Mouse (Mus musculus) inflammation-experienced regulatory T-cells, adult 6 months (primary cell): ENCODE results near the gene 1700088E04Rik. TPM values are rescaled to one million over a fixed set of nuclear protein-coding genes. Genes with fewer than 3 reads are reported as not detected.

Source experiments
- ATAC-seq: one replicate; pipeline ENCODE4 v1.8.0; 2017
- polyA plus RNA-seq, 3 experiments: library from polyadenylated mRNA; unstranded; fragments of 100-300 nt; shearing (Covaris generic); gene quantifications; one replicate each; pipeline ENCODE4 v1.2.1; 2017

Gene 1700088E04Rik
- polyA plus RNA-seq, 3 experiments from 2014 or later: 5.4 to 7.1 (median 5.9) TPM

DNA sequence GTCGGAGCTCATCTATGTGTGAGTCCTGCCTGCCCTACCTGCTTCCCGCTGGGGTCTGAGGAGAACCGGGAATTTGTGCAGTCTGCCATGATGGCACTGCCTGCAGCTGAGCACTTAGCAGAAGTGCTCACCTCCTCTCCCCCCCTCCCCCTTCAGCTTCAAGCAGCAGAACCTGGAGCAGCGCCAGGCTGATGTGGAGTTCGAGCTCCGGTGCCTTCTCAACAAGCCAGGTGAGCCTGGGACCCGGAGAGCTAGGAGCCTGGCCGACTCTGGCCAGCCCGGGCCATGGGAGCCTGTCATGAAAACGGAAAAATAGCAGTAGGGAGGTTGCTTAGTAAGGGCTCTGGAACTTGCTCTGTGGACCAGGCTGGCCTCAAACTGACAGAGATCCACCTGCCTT lies 10.3 kb downstream of the 1700088E04Rik start:
- no peak for ATAC-seq

DNA sequence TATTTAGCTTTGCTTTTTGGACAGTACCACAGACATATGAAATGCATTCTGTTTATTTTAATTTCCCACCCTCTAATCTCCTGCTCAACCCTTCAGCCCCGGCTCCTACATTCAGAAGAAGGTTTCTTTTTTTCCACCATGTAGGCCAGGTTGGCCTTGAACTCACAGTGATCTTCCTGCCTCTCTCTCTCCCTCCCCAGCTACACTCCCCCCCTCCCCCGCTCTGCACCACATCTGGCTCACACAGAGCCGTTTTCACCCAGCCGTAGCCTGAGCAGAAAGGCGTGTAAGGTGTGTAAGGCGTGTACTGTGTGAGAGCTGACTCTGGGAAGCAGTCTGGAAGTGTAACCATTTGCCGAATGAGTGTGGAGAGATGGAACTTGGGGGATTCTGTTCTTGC lies 11.7 kb downstream of the 1700088E04Rik start:
- ATAC-seq: no peak

DNA sequence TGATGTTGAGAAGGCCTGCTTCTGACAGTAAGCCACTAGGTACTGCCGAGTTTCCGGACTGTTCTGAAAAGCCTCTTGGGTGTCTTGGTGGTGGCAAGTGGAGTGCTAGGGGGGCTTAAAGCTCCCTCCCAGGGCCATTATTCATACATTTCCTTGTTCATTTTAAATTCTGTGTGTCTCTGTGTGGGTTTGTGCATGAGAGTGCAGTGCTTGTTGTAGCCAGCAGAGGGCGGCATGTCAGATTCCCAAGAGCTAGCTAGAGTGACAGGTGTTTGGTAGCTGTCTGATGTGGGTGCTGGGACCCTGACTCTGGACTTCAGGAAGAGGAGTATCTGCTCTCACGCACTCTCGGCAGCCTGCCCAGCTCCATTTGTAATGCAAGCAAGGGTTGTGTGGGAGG lies 12.8 kb downstream of the 1700088E04Rik start:
- ATAC-seq: no peak

DNA sequence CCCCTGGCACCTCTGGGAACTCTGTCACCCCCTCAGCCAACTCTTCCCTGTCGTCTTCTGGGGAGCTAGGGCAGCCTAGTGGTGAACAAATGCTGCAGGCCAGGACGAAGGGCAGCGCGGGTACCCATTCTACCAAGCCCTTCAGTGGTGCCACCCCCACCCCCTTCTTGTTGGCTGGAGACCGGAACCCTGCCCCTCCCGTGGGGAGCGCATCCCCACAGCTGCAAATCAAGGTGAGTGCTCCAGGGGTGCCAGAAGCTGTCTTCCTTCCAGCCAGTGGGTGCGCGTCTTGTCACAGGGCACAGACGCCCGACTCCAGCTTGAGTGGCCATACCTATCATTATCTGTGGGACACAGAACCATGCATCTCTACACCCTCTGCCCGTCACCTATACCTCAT lies 14.0 kb downstream of the 1700088E04Rik start:
- ATAC-seq: no peak

DNA sequence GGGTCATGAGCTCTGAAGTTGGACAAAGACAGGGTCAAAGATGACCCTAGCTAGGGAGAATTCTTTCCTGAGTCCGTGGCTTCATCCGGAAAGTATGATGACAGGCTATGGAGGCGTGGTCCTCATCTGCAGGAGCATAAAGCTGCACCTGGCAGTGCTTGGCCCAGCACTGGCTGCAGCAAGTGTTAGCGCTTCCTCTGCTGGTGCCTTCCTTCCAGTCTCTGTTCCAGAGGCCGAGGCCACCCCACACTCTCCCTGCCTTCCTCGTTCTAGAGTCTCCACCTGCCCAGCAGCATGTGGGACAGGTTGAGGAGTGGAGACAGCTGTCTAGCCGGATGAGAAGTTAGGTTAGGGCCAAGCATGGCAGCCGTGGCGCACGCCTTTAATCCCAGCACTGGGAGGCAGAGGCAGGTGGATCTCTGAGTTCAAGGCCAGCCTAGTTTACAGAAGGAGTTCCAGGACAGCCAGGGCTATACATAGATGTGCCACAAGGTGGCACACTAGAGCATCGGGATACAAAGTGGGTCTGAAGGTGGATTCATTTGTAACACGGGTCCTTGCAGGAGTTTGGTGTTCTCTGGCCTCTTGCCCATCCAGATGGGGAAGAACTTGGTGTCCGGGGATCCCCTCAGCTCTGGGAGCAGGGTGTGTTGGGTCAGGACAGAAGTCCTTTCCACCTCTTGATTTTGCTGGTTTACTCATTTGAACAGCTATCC lies 14.7 kb downstream of the 1700088E04Rik start:
- ATAC-seq: peak; percentile 38

DNA sequence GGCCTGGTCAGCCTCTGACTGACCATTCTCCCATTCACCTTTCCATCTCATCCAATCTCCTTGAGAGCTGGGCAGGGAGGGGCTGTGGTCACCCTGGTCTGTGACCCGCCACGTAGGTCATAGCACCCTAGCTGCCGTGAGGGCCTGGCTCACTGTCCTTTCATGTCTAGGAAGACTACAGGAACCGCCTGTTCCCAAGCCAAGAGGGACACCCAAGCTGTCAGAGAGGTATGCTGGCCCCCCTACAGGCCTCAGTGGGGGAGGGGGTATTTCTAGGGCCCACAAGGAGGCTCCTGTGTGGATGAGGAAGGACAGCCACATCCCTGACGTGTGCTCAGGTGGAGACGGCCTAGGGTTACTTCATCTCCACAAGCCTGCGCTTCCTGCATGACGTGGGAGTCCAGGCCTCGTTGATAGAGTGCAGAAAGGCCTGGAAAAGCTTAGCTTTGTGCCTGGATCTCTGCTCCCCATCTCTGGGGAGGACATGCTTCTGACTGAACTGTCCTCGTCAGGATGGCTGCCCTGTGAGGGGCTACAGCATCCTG lies 16.6 kb downstream of the 1700088E04Rik start:
- ATAC-seq: no peak

DNA sequence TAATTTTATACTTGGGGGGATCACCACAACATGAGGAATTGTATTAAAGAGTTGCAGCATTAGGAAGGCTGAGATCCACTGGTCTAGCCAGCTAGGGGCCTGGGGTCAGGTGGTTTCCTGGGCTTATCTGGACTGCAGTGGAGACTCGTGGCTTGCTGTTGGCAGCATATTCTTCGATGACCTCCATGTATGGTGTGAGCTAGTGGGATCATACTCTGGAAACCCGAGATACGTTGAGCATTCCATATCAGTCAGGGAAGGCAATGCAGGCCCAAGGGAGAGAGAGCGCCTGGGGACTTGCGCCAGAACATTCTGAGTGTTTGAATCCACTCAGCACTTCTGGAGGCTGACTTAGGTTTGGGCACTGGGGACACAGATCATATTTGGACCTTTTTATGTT lies 17.3 kb downstream of the 1700088E04Rik start:
- ATAC-seq: no peak

DNA sequence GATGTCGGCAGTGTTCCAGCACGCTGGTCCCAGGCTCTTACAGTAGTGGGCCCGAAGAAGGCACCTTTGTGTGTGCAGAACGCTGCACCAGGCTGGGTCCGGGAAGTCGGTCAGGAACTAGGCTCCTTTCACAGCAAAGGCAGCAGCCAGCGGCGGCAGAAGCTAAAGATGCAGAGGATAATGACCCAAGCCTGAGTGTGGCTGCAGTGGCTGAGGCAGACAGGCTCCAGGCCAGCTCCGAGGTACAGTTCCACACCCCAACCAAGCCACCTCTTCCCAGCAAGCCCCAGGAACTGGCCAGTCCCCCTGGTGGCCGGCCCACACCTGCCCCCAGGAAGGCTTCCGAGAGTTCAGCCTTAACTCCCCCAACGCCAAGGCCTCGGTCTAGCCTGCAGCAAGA lies 18.5 kb downstream of the 1700088E04Rik start:
- ATAC-seq: no peak

DNA sequence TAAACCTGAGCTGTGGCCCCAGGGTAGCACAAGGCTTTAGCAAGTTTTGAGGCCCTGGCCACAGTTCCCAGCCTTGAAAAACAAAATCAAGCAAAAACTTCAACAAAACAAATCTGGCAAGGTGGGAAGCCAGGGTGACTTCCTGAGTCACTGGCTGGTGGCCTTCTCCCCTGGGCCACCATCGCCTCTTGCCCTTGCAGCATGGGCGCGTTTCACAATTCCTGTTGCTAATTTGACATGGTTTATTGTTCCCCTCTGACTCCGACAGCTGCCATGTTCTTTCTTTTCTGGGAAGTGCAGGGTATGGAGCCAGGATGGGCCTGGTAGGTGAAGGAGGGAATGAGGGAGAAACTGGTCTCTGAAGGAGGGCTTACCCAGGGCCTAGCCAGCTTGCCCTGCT lies 18.9 kb downstream of the 1700088E04Rik start:
- no peak for ATAC-seq

DNA sequence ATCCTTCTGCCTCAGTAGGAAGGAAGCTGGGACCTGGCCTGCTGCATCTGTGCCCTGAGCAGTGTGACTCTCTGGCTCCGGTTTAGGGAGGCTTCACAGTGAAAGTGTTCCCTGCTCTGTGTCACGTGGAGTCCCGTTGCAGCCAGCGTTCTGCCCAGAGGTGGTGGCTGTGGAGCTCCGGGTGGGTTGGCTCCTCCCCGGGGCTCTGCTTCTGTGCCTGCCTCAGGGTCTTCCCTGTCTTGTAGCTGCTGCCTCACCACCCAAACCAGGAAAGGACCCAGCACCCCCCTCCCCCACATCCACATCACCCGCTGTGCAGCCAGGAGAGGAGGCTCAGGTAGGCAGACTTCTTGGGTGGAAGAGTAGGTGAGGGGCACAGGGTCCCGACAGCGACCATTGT lies 21.6 kb downstream of the 1700088E04Rik start:
- ATAC-seq: no peak

DNA sequence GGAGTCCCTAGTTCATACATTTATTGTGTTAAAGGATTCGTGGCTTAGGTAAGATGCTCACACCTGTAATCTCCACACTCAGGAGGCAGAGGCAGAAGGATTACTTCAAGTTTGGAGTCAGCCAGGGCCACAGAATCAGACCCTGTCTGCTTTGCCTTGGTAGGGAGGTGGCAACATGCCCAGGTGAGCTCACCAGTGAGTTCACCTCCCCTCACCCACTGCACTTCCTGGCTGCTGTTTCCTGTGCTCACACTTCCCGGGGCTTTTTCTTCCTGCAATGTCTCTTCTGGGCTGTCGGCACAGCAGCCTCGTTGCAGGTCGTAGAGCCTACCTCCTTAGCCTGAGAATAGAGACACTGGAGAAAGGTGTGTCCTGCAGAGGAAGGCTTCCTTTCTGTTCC lies 25.8 kb downstream of the 1700088E04Rik start:
- peak; percentile 93 for ATAC-seq

DNA sequence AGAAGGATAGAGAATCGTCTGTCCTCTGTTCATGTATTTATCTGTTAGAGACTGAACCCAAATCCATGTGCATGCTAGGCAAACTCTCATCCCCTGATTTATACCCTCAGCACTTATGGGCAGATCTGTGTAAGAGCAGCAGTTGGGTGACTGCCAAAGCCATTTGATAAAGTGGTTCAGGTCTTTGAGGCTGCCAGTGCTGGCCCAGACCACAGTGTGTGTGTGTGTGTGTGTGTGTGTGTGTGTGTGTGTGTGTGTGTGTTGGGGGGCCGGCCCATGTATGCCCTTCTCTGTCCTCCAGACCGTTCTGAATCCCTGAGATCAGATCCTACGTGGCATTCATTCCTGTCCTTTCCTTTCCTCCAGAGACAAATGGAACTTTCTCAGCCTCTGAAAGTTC lies 29.3 kb downstream of the 1700088E04Rik start:
- no peak for ATAC-seq

DNA sequence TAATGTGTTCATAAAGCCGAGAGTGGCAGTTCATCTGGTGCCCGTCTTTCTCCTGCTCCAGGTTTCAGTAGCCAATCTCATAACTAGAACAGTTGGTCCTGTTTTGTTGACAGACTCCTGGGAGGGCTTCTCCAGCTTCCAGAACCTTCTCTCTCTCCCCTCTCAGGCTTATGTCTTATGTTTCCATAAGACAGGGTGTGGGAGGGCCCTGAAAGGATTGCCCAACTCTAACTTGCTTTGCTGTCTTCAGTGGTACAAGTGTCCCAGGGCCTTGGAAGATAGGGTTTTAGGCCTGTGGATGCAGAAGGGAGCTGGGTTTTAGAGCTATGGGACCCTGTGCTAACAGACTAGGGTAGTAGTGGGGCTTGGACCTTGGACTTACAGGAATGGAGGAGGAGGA lies 30.5 kb downstream of the 1700088E04Rik start:
- no peak for ATAC-seq

DNA sequence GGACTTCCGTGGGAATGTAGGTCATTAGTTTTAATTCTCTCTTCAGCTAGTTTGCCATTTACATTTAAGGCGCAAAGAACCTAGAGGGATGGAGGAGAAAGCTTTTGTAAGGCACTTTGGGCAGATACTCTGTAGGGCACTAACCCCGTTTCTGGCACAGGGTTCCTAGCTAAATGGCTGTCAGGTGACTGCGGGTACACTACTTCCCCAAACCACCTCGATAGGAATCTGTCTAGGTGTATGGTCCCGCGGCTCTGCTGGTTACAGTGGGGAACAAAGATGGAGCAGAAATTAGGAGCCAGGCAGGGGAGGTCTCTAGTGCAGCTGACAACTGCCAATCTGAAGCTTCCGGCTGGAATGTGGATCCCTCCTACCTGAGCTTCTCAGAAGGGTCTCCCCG lies 31.0 kb downstream of the 1700088E04Rik start:
- ATAC-seq: no peak

DNA sequence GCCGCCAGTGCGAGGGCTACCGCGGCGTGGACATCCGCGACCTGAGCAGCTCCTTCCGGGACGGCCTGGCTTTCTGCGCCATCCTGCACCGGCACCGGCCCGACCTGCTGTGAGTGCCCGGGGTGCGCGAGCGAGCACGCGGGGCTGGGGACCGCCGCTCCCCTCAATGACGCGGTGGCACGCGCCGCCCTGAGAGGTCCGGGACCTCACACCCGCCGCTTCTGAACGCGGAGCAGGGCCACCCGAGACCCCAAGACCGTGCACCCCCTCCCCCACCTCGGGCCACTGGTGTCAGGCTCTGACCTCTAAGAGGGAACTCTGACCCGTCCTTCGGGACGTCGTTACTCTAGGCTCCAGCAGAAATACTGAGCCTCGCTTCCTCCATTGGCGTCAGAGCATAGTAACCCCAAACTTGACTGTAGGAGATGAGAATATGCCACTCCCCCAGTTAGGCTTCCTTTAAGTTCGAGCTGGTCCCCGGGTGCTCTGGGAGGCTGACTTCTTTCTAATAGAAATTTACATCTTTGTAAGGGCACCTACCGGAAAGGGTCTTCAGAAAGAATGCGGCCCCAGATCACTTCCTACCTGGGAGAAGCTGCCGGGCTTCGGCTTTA lies 31.6 kb downstream of the 1700088E04Rik start:
- ATAC-seq: peak; percentile 64

DNA sequence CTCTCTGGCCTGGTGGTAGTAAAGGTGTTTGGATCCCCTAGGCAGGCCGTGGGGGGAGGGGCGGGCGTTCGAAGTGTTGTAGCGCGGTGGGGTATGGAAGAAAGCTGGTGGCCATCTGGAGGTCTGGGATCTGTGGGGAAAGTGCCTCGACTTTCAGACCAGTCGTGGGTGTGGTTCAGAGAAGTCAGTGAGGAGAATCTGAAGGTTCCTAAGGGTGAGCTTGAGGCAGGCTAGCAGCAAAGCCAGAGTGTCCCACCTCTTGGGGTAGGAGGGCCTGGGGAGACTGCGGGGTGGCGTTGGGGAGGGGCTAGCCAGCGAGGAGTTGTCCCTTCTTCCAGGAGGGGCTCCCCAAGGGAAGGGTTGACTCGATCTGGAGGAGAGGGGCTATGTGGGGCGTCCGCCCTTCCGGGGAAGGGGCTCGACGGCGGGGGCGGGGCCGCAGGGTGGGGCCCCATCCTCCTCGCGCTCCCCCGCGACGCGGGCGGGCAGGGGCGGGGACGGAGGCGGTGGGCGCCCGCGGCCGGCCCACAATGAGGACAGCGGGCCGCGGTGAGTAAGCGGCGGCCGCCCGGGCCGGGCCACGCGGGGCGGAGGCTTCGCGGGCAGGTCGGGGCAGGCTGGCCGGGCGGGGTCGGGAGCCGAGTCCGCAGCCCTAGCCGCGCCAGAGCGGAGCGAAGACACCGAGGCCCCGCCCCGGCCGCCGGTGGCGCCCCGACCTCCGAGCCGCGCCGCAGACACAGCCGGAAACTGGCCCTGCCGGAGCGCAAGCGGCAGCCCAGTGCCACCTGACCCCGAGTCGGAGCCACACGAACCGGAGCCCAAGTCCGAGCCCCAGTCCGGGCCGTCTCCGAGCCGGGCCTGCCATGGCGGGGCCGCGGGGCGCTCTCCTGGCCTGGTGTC lies 32.4 kb downstream of the 1700088E04Rik start, which contains the start of gene Micall1:
Gene Micall1 (plus strand): TSS at position 478 of the 900 bp plus-strand sequence.
- peak; percentile 75 for ATAC-seq

DNA sequence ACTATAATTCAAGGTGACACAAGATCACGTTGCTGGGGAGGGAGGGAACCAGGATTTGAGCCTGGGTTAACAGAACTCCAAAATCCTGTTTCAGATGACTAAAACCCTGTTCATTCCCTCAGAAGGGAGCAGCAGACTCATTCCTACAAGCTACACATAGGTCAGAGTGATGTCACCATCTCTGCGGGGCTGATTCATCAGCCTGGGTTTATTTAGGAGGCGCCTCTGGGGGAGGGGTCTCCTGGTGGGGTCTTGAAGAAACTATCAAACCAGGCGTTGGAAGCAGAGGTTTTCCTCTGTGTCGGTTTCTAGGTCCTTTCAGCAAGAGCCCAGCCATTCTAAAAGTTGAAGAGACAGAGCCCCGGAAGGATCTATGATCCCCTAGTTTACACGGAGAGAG lies 33.1 kb downstream of the 1700088E04Rik start:
- ATAC-seq: no peak

DNA sequence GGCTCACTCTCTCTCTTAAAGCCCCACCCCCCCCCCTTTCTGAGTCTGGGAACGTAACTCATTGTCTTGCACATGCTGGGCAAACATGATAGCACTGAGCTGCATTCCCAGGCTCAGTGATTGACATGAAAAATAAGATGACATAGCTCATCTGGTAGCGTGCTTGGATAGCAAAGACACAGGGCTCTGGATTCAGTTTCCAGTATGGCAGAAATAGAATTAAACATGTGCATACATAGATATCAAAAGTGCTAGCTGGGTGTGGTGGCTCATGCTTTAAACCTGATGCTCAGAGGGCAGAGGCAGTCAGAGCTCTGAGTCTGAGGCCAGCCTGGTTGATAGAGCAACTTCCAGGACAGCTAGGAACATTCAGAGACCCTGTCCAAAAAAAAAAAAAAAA lies 35.2 kb downstream of the 1700088E04Rik start:
- ATAC-seq: no peak

DNA sequence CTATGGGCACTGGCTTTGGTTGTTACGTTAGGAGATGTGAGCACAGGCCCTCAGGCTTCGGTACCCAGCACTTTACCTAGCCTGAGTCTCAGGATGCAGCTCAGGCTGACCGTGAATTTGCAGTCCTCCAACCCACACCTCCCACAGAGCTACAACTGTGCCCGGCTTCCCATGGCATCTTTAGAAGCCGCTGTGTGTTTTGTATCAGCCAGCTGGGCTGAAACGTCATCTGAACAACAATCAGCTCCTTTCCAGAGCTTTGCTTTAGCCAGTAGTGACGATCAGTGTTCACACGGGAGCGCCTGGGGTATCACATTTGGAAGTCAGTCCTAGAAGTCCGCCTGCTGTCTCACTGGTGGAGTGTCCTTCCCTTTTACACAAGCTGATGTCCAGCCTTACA lies 37.8 kb downstream of the 1700088E04Rik start:
- no peak for ATAC-seq

DNA sequence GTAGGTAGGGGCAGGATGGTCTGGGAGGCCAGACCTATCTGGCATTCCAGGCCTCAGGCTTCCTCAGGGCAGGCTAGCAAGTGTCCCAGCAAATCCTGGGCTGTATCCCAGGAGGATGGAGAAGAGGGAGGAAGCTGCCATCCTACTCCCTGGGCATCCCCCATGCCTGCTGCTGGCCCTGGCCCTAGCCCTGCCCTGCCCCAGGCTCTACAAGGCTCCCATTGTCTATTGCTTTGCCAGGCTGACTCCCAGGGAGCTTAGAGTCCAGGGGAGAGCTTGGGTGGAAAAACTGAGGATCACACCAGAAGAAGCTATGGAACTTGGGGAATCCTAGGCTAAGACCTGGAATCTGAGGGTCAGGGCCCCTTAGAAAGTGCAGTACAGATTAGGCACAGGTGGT lies 39.5 kb downstream of the 1700088E04Rik start:
- no peak for ATAC-seq

DNA sequence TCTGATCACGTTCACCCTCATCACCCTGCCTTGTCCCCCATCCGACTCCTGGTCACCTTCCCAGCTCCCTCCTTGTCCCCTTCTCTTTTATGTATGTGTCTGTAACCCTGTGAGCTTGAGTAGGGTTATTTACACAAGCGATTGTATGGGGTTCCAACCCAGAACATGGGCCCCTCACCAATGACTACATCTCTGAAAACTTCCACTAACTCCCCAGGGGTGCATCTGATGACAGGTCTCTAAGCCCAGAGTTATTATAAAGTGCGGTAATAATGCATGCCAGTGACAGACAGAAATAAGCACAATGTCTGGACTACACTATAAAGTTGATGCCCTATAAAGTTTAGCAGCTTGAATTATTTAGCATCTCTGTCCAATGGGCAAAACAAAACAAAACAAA lies 40.7 kb downstream of the 1700088E04Rik start:
- ATAC-seq: no peak

DNA sequence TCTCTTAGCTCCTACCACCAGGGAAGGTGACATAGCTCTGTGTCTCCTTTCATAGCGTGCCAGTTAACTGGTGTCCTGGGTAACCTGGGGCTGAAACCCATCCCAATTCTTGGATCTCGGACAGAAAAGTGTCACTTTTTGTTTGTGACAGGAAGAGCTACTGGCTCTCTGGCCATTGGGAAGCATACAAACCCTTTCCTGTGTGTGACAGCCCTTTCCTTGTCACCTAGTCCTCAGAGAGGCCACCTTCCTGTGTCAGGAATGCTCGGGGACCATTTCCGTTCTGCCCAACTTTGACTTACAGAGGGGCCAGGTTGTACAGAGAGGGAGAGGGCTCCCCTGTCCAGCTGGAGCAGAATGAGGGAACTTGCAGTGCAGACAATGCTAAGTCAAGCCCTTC lies 41.6 kb downstream of the 1700088E04Rik start:
- ATAC-seq: no peak

DNA sequence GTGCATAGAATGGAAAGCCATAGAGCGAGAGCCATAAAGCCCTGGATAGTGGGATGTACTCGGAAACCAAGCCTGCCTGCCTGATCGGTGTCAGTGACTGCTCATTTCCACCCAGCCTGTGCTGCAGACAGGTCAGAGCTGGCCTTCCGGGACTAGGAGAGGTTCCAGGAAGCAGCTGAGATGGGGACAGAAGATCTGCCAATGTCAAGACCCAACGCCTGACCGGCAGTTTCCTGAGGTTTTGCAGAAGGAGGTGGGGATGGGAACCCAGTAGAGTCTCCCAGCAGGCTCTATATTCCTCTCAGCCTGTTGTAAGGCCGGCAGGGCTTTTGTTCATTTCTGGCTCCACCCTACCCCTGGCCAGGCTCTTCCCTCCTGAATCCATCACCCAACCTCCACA lies 42.2 kb downstream of the 1700088E04Rik start:
- ATAC-seq: no peak
